Mouse (Mus musculus) MEL (cell line): Measurements from ENCODE around the gene Dntt.

Experiments used
- BHLHE40 ChIP-seq: IDR thresholded peaks from 2 replicates; pipeline ENCODE4 v1.6.1; 2012; ENCODE audit warnings: low read depth, mild to moderate bottlenecking, inconsistent platforms, low read length, improper control_type of control experiment, borderline replicate concordance
- CHD1 ChIP-seq: IDR thresholded peaks from 2 replicates; pipeline ENCODE4 v1.6.1; 2012; ENCODE audit warnings: low read depth, mild to moderate bottlenecking, inconsistent platforms, low read length, improper control_type of control experiment
- CTCF ChIP-seq, 3 experiments: IDR thresholded peaks in 2 of 3; conservative IDR thresholded peaks in 1 of 3; 2 replicates each; pipeline ENCODE4 v1.5.1; 2011 to 2012; ENCODE audit warnings: low read length in 3 of 3, low read depth in 2 of 3, mild to moderate bottlenecking in 2 of 3, improper control_type of control experiment in 1 of 3, inconsistent platforms in 1 of 3, mixed read lengths in 1 of 3, moderate library complexity in 1 of 3; ENCODE audit not compliant: control insufficient read depth in 1 of 3, insufficient read depth in 1 of 3, poor library complexity in 1 of 3, severe bottlenecking in 1 of 3
- EP300 ChIP-seq, 2 experiments: IDR thresholded peaks; 2 replicates each; pipeline ENCODE4 v1.6.1; 2011; ENCODE audit warnings: improper control_type of control experiment in 2 of 2, low read length in 2 of 2, low read depth in 1 of 2, mild to moderate bottlenecking in 1 of 2
- JUND ChIP-seq: IDR thresholded peaks from 2 replicates; pipeline ENCODE4 v1.6.1; 2011; ENCODE audit warnings: low read depth, mild to moderate bottlenecking, improper control_type of control experiment, low read length
- MEF2A ChIP-seq: IDR thresholded peaks from 2 replicates; pipeline ENCODE4 v1.6.1; 2014; ENCODE audit warnings: low read depth, mild to moderate bottlenecking, inconsistent platforms, low read length, improper control_type of control experiment; ENCODE audit not compliant: poor library complexity, insufficient replicate concordance, severe bottlenecking; ENCODE audit errors: extremely low read depth
- MYB ChIP-seq: IDR thresholded peaks from 2 replicates; pipeline ENCODE4 v1.6.1; 2011; ENCODE audit warnings: mild to moderate bottlenecking, low read depth, low read length, improper control_type of control experiment
- NRF1 ChIP-seq: IDR thresholded peaks from 2 replicates; pipeline ENCODE4 v1.6.1; 2014; ENCODE audit warnings: low read depth, mild to moderate bottlenecking, inconsistent platforms, low read length, improper control_type of control experiment, moderate library complexity; ENCODE audit not compliant: poor library complexity, insufficient read depth, severe bottlenecking
- POLR2A ChIP-seq, 2 experiments: IDR thresholded peaks; 2 replicates each; pipeline ENCODE4 v1.6.1; 2011 to 2012; ENCODE audit warnings: low read length in 2 of 2, mild to moderate bottlenecking in 2 of 2, control low read depth in 1 of 2, improper control_type of control experiment in 1 of 2, low read depth in 1 of 2, moderate library complexity in 1 of 2; ENCODE audit not compliant: control insufficient read depth in 1 of 2, insufficient read depth in 1 of 2, poor library complexity in 1 of 2
- RAD21 ChIP-seq: IDR thresholded peaks from 2 replicates; pipeline ENCODE4 v1.6.1; 2011; ENCODE audit warnings: mild to moderate bottlenecking, low read depth, low read length, improper control_type of control experiment
- SIN3A ChIP-seq: IDR thresholded peaks from 2 replicates; pipeline ENCODE4 v1.6.1; 2012; ENCODE audit warnings: low read length, improper control_type of control experiment, inconsistent platforms
- TBP ChIP-seq: IDR thresholded peaks from 2 replicates; pipeline ENCODE4 v1.8.0; 2011; ENCODE audit warnings: low read depth, low read length, improper control_type of control experiment
- ZC3H11A ChIP-seq: IDR thresholded peaks from 2 replicates; pipeline ENCODE4 v1.6.1; 2012; ENCODE audit warnings: low read depth, mild to moderate bottlenecking, inconsistent platforms, low read length, improper control_type of control experiment
- ZKSCAN1 ChIP-seq: IDR thresholded peaks from 2 replicates; pipeline ENCODE4 v1.6.1; 2012; ENCODE audit warnings: low read depth, mild to moderate bottlenecking, inconsistent platforms, low read length, improper control_type of control experiment, moderate library complexity

- TF ChIP-seq BHLHE40 (no peak), CTCF (IDR thresholded peaks at IDR 0.05 in 2 of 3, conservative IDR thresholded peaks at IDR 0.05 in 1 of 3; ENCODE audit: control insufficient read depth in 1 of 3, insufficient read depth in 1 of 3, low read depth in 2 of 3, low read length in 3 of 3, poor library complexity in 1 of 3, severe bottlenecking in 1 of 3) (no peak), NRF1 (no peak), POLR2A (IDR thresholded peaks at IDR 0.05; ENCODE audit: control insufficient read depth in 1 of 2, insufficient read depth in 1 of 2, low read depth in 1 of 2, low read length in 2 of 2, poor library complexity in 1 of 2) (no peak), MEF2A (no peak), SIN3A (no peak), ZKSCAN1 (no peak), TBP (no peak), JUND (no peak), MYB (no peak), RAD21 (no peak), CHD1 (no peak), ZC3H11A (no peak), EP300 (IDR thresholded peaks at IDR 0.05; ENCODE audit: low read depth in 1 of 2, low read length in 2 of 2) (no peak)
Measured at GRCm38 (mm10) chr19:41076906-41077305, 47.8 kb downstream of the Dntt start, which contains the start of gene Opalin.
